Mouse (Mus musculus) G1E (cell line): Measurements from ENCODE around the gene Clasp1.

Experiments
- CTCF ChIP-seq: IDR thresholded peaks from 2 replicates; pipeline ENCODE4 v1.5.1; 2012; ENCODE audit warnings: low read depth, low read length, inconsistent platforms, mixed read lengths
- TAL1 ChIP-seq: conservative IDR thresholded peaks from 2 replicates; pipeline ENCODE4 v1.6.1; 2012; ENCODE audit warnings: low read depth, low read length, inconsistent platforms, mixed read lengths

DNA sequence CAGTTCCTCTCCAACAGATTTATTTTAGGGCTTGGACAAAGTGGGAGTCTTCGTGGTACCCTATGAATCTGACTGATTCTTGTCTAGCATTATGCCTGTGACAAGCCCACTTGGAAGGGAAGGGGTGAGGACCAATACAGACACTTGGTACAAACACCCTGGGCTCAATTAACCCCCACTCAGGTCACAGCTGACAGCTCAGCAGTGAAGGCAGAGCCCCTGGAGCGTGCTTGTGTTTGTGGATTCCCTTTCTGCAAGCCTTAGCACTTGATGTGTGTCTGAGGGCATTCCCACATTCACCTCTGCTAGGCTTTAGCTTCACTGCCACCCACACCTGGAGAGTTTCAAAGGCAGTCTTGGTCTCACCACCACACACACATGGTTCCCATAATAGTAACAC lies 237.1 kb downstream of the Clasp1 start:
- no peak for TF ChIP-seq CTCF
- no peak for TF ChIP-seq TAL1
